Mouse (Mus musculus) CH12F3 (cell line): ENCODE measurements at regions not wholly inside any gene's neighbourhood (a gene's known extent, or its start where the extent isn't known, plus 50 kb on each side); places are given as distances from the start of the nearest gene placed in this dataset.

Source experiments
- in situ Hi-C: fragments of 300-500 bp; cut with MboI; formaldehyde crosslinking; loops from 2 replicates; pipeline ENCODE4 v1.14.3; 2020; ENCODE audit warnings: low sequenced_read_pairs

DNA sequence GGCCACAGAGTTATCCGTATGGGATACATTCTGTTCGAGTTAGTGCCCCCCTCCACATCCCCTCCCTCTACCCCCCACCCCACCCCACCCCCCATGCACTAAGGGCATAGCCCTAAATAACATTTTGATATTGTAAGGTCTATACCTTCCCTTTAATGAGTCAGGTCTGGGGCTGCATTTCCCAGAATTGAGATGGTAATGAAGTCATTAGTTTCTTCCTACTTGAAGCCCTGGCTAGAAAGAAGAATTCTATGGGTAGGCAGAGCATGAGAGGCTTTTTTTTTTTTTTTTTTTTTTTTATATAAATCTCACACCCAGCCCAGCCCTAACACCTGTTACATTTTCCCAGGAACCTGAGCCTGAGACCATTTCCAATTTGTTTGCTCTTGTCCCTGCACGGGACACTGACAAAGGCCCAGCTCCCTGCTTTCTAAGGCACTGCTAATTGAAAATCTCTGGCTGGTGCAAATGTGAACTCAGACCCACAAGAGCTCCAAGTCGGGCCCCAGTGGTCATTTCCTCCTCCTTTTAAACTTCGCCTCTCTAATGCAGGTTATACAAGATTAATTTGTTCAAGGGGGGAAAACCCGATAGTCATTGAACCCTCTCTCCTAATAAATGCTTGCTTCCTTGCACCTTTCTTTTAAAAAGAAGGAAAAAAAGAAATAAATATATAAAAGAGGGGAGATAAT lies 106.5 kb upstream of the Id4 start:
- in situ Hi-C loops = no loop called here

GRCm38 (mm10) chr13:48159020-48159910 lies 101.8 kb upstream of the Id4 start:
- in situ Hi-C loops = no loop called here

GRCm38 (mm10) chr13:48160161-48160560 lies 100.9 kb upstream of the Id4 start:
- in situ Hi-C loops = no loop called here

DNA sequence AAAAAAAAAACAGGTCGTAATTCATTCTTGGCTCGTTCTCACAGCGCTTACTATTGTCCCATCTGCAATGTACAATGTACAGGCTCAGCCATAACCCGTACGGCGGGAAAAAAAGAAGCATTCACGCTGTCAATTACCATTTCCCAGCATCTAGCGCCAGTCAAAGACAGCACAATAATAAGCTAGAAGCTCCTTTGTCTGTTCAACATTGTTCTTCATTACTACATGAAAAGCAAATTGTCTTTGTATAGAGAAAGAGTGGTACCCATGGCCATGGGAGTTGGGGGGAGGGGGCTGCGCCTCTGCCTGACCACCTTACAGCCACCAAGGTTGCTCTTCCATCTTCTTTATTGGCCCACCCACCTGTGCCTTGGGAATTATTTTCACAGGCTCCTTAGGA lies 99.7 kb upstream of the Id4 start:
- in situ Hi-C loops = no loop called here

DNA sequence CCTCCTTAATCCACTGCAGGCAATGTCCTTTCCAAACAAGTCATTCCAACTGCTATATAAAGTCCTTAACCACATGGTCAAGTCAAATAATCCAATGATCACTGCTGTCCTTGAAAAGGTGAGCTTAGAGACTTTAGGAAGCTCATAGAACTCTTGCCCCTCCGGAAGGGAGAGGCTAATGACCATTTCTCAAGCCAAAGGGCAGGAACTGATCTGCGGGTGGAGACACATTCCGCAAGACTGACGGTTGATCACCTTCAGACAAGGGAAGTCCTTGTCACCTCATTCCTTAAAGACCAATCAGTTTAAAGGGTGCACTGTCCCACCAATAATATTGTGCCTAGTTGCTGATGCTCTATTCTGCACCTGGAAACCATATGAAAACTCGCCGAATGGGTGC lies 96.4 kb upstream of the Id4 start:
- in situ Hi-C loops = no loop called here

DNA sequence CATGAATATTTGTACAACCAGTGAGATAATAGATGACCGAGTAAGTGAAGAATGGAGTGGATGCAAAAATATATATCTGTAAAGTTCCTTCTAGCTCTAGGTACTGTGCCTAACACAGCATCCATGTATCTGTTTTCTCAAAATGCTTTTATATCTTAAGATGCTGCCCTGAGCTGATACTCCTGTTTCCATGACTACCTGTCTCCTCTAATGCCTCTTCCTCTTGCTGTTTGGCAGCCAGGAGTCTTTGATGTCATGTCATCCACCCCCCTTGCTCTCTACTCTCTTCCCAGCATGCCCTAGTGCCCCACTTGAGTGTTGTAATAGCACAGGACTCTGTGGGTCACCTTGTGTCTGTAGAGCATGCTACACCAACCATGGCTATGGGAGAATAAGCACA lies 95.2 kb upstream of the Id4 start:
- in situ Hi-C loops = no loop called here

DNA sequence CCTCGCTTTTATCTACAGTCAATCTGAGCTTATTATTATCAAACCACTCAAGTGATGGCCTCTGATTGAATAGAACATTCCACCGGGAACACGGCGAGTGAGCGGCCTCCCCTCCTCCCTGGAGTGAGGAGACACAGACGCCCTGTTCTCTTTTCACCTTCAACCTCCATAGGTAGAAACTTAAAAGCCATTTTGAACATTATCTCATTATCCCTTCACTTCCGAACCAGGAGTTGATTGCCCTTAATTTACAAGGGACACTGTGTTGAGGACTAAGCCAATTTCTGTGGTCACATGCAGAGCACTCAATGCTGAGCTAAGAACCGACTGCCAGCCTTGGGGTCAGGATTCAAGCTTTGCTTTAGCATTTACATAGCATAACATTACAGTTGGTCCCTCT lies 93.1 kb upstream of the Id4 start:
- in situ Hi-C loops = no loop called here

GRCm38 (mm10) chr13:48171309-48171953 lies 89.6 kb upstream of the Id4 start:
- in situ Hi-C loops = no loop called here

- in situ Hi-C loops = no loop called here
Measured at GRCm38 (mm10) chr13:48171994-48172393, 89.0 kb upstream of the Id4 start.

GRCm38 (mm10) chr13:48192476-48192875 lies 68.6 kb upstream of the Id4 start:
- in situ Hi-C loops = no loop called here

- in situ Hi-C loops = no loop called here
Measured at GRCm38 (mm10) chr13:48193942-48194341, 67.1 kb upstream of the Id4 start.

GRCm38 (mm10) chr13:48207824-48208223 lies 53.2 kb upstream of the Id4 start:
- in situ Hi-C loops = no loop called here
